Mouse (Mus musculus): ENCODE results near the gene Rab4b. TPM values are rescaled to one million over a fixed set of nuclear protein-coding genes. Genes with fewer than 3 reads are reported as not detected.

The Rab4b gene
- polyA plus RNA-seq, 1 experiment = 77.3 TPM

- Histone ChIP-seq H3K27me3 (ENCODE audit: control insufficient read depth, insufficient read depth, low read length) (no peaks in the 10 kb centered on the region), H3K4me1 (ENCODE audit: control insufficient read depth, insufficient read depth, insufficient read length, low read length) (peaks cover 16% of the 10 kb centered on the region; the same call in 1 of the 2 replicates), H3K27ac (ENCODE audit: insufficient read depth, low read depth, low read length) (peak overlapping the region; percentile 40; the same call in 1 of the 2 replicates), H3K36me3 (ENCODE audit: control insufficient read depth, insufficient read depth, low read length) (peaks cover 20% of the 10 kb centered on the region), H3K4me3 (ENCODE audit: low read depth, low read length) (no peak overlapping the region)
- 88% methylated on average over 8 of the region's 8 CpGs for WGBS
- no peak for TF ChIP-seq CTCF (IDR thresholded peaks at IDR 0.05; ENCODE audit: extremely low read depth, insufficient read length, insufficient replicate concordance, low read depth, low read length)
Observed at GRCm38 (mm10) chr7:27197634-27198033, 18.9 kb upstream of the Rab4b start.

- Histone ChIP-seq H3K4me3 (ENCODE audit: low read depth, low read length) (no peak overlapping the region), H3K36me3 (ENCODE audit: control insufficient read depth, insufficient read depth, low read length) (peaks cover 25% of the 10 kb centered on the region), H3K27ac (ENCODE audit: insufficient read depth, low read depth, low read length) (0 out of 2 replicates have a peak overlapping the region, but pooled peaks have one; percentile 10), H3K4me1 (ENCODE audit: control insufficient read depth, insufficient read depth, insufficient read length, low read length) (peaks cover 12% of the 10 kb centered on the region; the same call in 1 of the 2 replicates), H3K27me3 (ENCODE audit: control insufficient read depth, insufficient read depth, low read length) (no peaks in the 10 kb centered on the region)
- TF ChIP-seq CTCF (IDR thresholded peaks at IDR 0.05; ENCODE audit: extremely low read depth, insufficient read length, insufficient replicate concordance, low read depth, low read length) = no peak
- no peak for TF ChIP-seq POLR2A (IDR thresholded peaks at IDR 0.05; ENCODE audit: low read depth, low read length)
- WGBS = 86% methylated on average over 3 of the region's 3 CpGs
Observed at GRCm38 (mm10) chr7:27197136-27197535, 18.4 kb upstream of the Rab4b start.

- TF ChIP-seq POLR2A (IDR thresholded peaks at IDR 0.05; ENCODE audit: low read depth, low read length) (peak; percentile 62; the same call in 1 of the 2 replicates), CTCF (IDR thresholded peaks at IDR 0.05; ENCODE audit: extremely low read depth, insufficient read length, insufficient replicate concordance, low read depth, low read length) (no peak)
- H3K4me3 ChIP-seq (ENCODE audit: low read depth, low read length) = peak within 1 kb of the TSS; percentile 87
- H3K27me3 ChIP-seq (ENCODE audit: control insufficient read depth, insufficient read depth, low read length) = no peaks in the 10 kb centered on the region
- peaks cover 10% of the 10 kb centered on the region; the same call in 1 of the 2 replicates for H3K4me1 ChIP-seq (ENCODE audit: control insufficient read depth, insufficient read depth, insufficient read length, low read length)
- under 1% methylated on average over 64 of the region's 64 CpGs for WGBS
- peaks cover 35% of the 10 kb centered on the region for H3K36me3 ChIP-seq (ENCODE audit: control insufficient read depth, insufficient read depth, low read length)
- peak within 1 kb of the TSS; percentile 99 for H3K27ac ChIP-seq (ENCODE audit: insufficient read depth, low read depth, low read length)
Observed at GRCm38 (mm10) chr7:27195681-27196611, 17.2 kb upstream of the Rab4b start, which contains the start of the genes BC024978 and Snrpa. BC024978 (plus strand) TSS chr7:27195781. Snrpa (minus strand) TSS chr7:27196271.

- Histone ChIP-seq H3K27me3 (ENCODE audit: control insufficient read depth, insufficient read depth, low read length) (no peaks in the 10 kb centered on the region), H3K4me1 (ENCODE audit: control insufficient read depth, insufficient read depth, insufficient read length, low read length) (peaks cover 10% of the 10 kb centered on the region; the same call in 1 of the 2 replicates), H3K27ac (ENCODE audit: insufficient read depth, low read depth, low read length) (no peak overlapping the region), H3K4me3 (ENCODE audit: low read depth, low read length) (no peak overlapping the region), H3K36me3 (ENCODE audit: control insufficient read depth, insufficient read depth, low read length) (peaks cover 53% of the 10 kb centered on the region)
- 76% methylated on average over 4 of the region's 4 CpGs for WGBS
- no peak for TF ChIP-seq CTCF (IDR thresholded peaks at IDR 0.05; ENCODE audit: extremely low read depth, insufficient read length, insufficient replicate concordance, low read depth, low read length)
- no peak for TF ChIP-seq POLR2A (IDR thresholded peaks at IDR 0.05; ENCODE audit: low read depth, low read length)
Observed at GRCm38 (mm10) chr7:27193731-27194130, 15.0 kb upstream of the Rab4b start.

- WGBS = 94% methylated on average over 5 of the region's 5 CpGs
- peaks cover 66% of the 10 kb centered on the region for H3K36me3 ChIP-seq (ENCODE audit: control insufficient read depth, insufficient read depth, low read length)
- peaks cover 10% of the 10 kb centered on the region; the same call in 1 of the 2 replicates for H3K4me1 ChIP-seq (ENCODE audit: control insufficient read depth, insufficient read depth, insufficient read length, low read length)
- no peak overlapping the region for H3K27ac ChIP-seq (ENCODE audit: insufficient read depth, low read depth, low read length)
- H3K27me3 ChIP-seq (ENCODE audit: control insufficient read depth, insufficient read depth, low read length) = no peaks in the 10 kb centered on the region
- TF ChIP-seq CTCF (IDR thresholded peaks at IDR 0.05; ENCODE audit: extremely low read depth, insufficient read length, insufficient replicate concordance, low read depth, low read length) = no peak
- TF ChIP-seq POLR2A (IDR thresholded peaks at IDR 0.05; ENCODE audit: low read depth, low read length) = no peak
- H3K4me3 ChIP-seq (ENCODE audit: low read depth, low read length) = no peak overlapping the region
Observed at GRCm38 (mm10) chr7:27192434-27192833, 13.7 kb upstream of the Rab4b start.

GRCm38 (mm10) chr7:27189271-27189931 is 10.7 kb upstream of the Rab4b start:
- Histone ChIP-seq H3K4me3 (ENCODE audit: low read depth, low read length) (no peak overlapping the region), H3K27ac (ENCODE audit: insufficient read depth, low read depth, low read length) (no peak overlapping the region), H3K27me3 (ENCODE audit: control insufficient read depth, insufficient read depth, low read length) (no peaks in the 10 kb centered on the region), H3K36me3 (ENCODE audit: control insufficient read depth, insufficient read depth, low read length) (peaks cover 84% of the 10 kb centered on the region), H3K4me1 (ENCODE audit: control insufficient read depth, insufficient read depth, insufficient read length, low read length) (peaks cover 2% of the 10 kb centered on the region; the same call in 1 of the 2 replicates)
- TF ChIP-seq CTCF (IDR thresholded peaks at IDR 0.05; ENCODE audit: extremely low read depth, insufficient read length, insufficient replicate concordance, low read depth, low read length) (peak; percentile 43; the same call in 1 of the 2 replicates), POLR2A (IDR thresholded peaks at IDR 0.05; ENCODE audit: low read depth, low read length) (no peak)
- WGBS = 96% methylated on average over 10 of the region's 10 CpGs
